Mouse (Mus musculus): ENCODE data around the gene Zc3h10.

GRCm38 (mm10) chr10:128495270-128495669 lies 52.3 kb downstream of the Zc3h10 start:
- TF ChIP-seq CTCF (IDR thresholded peaks at IDR 0.05; ENCODE audit: low read depth) (no peak), EP300 (IDR thresholded peaks at IDR 0.05; ENCODE audit: low read depth) (no peak)

Data from heart, postnatal 0 days (tissue).